Mouse (Mus musculus) CH12.LX (cell line): ENCODE data around the gene Ppid. TPM values are rescaled to one million over a fixed set of nuclear protein-coding genes. Genes with fewer than 3 reads are reported as not detected.

Experiments used
- DNase-seq: peaks from one replicate; pipeline ENCODE4 v3.0.0-alpha.2; 2013; ENCODE audit errors: extremely low read depth
- H3K27ac ChIP-seq: 2 replicates; pipeline ENCODE4 v1.5.1; 2012; ENCODE audit warnings: low read depth, mild to moderate bottlenecking, control low read depth, moderate library complexity; ENCODE audit not compliant: insufficient read depth
- H3K27me3 ChIP-seq: replicated peaks from 2 replicates; pipeline ENCODE3; 2012; ENCODE audit warnings: inconsistent platforms
- H3K36me3 ChIP-seq, 2 experiments: replicated peaks in 1 of 2; 2 replicates each; pipeline versions ENCODE3 to v1.6.1; 2012; ENCODE audit warnings: inconsistent platforms in 1 of 2, low read length in 1 of 2, mild to moderate bottlenecking in 1 of 2, mixed read lengths in 1 of 2, moderate library complexity in 1 of 2; ENCODE audit not compliant: control insufficient read depth in 1 of 2, insufficient read depth in 1 of 2
- H3K4me1 ChIP-seq, 2 experiments: 2 replicates each; pipeline ENCODE4 v1.6.1; 2012; ENCODE audit warnings: inconsistent platforms in 1 of 2, moderate library complexity in 1 of 2; ENCODE audit not compliant: insufficient read depth in 2 of 2, control insufficient read depth in 1 of 2
- H3K4me2 ChIP-seq: 2 replicates; pipeline ENCODE4 v1.6.1; 2012; ENCODE audit warnings: low read depth, mild to moderate bottlenecking, control low read depth; ENCODE audit not compliant: poor library complexity, insufficient read depth, severe bottlenecking
- H3K4me3 ChIP-seq, 3 experiments: fragments of 150-350 bp in 1 of 3; sonication (generic) in 1 of 3; replicated peaks in 1 of 3; 2 replicates each; pipeline versions ENCODE3 to v1.5.1; 2011 to 2012; ENCODE audit warnings: low read depth in 2 of 3, low read length in 2 of 3, mild to moderate bottlenecking in 2 of 3, moderate library complexity in 2 of 3, control low read depth in 1 of 3, improper control_type of control experiment in 1 of 3, inconsistent platforms in 1 of 3, mixed read lengths in 1 of 3; ENCODE audit not compliant: poor library complexity in 1 of 3
- H3K79me2 ChIP-seq: replicated peaks from 2 replicates; pipeline ENCODE4 v1.6.1; 2012; ENCODE audit warnings: mild to moderate bottlenecking, moderate library complexity; ENCODE audit not compliant: control insufficient read depth, poor library complexity, insufficient read depth, severe bottlenecking; ENCODE audit errors: extremely low read depth
- H3K9ac ChIP-seq: 2 replicates; pipeline ENCODE4 v1.6.1; 2012; ENCODE audit warnings: low read depth, mild to moderate bottlenecking, control low read depth, moderate library complexity; ENCODE audit not compliant: insufficient read depth
- H3K9me3 ChIP-seq: replicated peaks from 2 replicates; pipeline ENCODE3; 2012; ENCODE audit warnings: low read length, inconsistent platforms, mixed read lengths
- BHLHE40 ChIP-seq: IDR thresholded peaks from 2 replicates; pipeline ENCODE4 v1.6.1; 2011; ENCODE audit warnings: mild to moderate bottlenecking, low read depth, low read length, improper control_type of control experiment
- CHD1 ChIP-seq: IDR thresholded peaks from 2 replicates; pipeline ENCODE4 v1.6.1; 2012; ENCODE audit warnings: low read depth, low read length, improper control_type of control experiment, inconsistent platforms
- CHD2 ChIP-seq: IDR thresholded peaks from 2 replicates; pipeline ENCODE4 v1.6.1; 2011; ENCODE audit warnings: low read length, improper control_type of control experiment
- E2F4 ChIP-seq: IDR thresholded peaks from 2 replicates; pipeline ENCODE4 v1.6.1; 2011; ENCODE audit warnings: low read depth, low read length, improper control_type of control experiment; ENCODE audit not compliant: insufficient replicate concordance
- ETS1 ChIP-seq: conservative IDR thresholded peaks from 2 replicates; pipeline ENCODE4 v1.6.1; 2012; ENCODE audit warnings: low read depth, mild to moderate bottlenecking, inconsistent platforms, low read length, improper control_type of control experiment, moderate library complexity
- GABPA ChIP-seq: IDR thresholded peaks from 2 replicates; pipeline ENCODE4 v1.6.1; 2012; ENCODE audit warnings: low read depth, low read length, improper control_type of control experiment, inconsistent platforms; ENCODE audit not compliant: insufficient replicate concordance
- IRF4 ChIP-seq: IDR thresholded peaks from 2 replicates; pipeline ENCODE4 v1.6.1; 2014; ENCODE audit warnings: low read depth, mild to moderate bottlenecking, inconsistent platforms, low read length, improper control_type of control experiment
- JUN ChIP-seq: IDR thresholded peaks from 2 replicates; pipeline ENCODE4 v1.6.1; 2011; ENCODE audit warnings: low read depth, mild to moderate bottlenecking, low read length, improper control_type of control experiment, moderate library complexity; ENCODE audit not compliant: insufficient read depth
- JUND ChIP-seq: conservative IDR thresholded peaks from 2 replicates; pipeline ENCODE4 v1.6.1; 2011; ENCODE audit warnings: low read depth, low read length, improper control_type of control experiment
- KAT2A ChIP-seq: IDR thresholded peaks from 2 replicates; pipeline ENCODE4 v1.6.1; 2012; ENCODE audit warnings: low read length, improper control_type of control experiment, inconsistent platforms; ENCODE audit not compliant: insufficient replicate concordance
- MAZ ChIP-seq: IDR thresholded peaks from 2 replicates; pipeline ENCODE4 v1.6.1; 2012; ENCODE audit warnings: low read depth, mild to moderate bottlenecking, inconsistent platforms, low read length, improper control_type of control experiment, moderate library complexity
- MYC ChIP-seq: IDR thresholded peaks from 2 replicates; pipeline ENCODE4 v1.6.1; 2011; ENCODE audit warnings: low read depth, mild to moderate bottlenecking, improper control_type of control experiment, low read length
- NELFE ChIP-seq: IDR thresholded peaks from 2 replicates; pipeline ENCODE4 v1.6.1; 2011; ENCODE audit warnings: low read depth, low read length, improper control_type of control experiment
- NRF1 ChIP-seq: IDR thresholded peaks from 2 replicates; pipeline ENCODE4 v1.6.1; 2014; ENCODE audit warnings: low read depth, mild to moderate bottlenecking, inconsistent platforms, low read length, improper control_type of control experiment, moderate library complexity
- PAX5 ChIP-seq: IDR thresholded peaks from 2 replicates; pipeline ENCODE4 v1.6.1; 2012; ENCODE audit warnings: low read length, inconsistent platforms, mixed read lengths
- POLR2A ChIP-seq: IDR thresholded peaks from 2 replicates; pipeline ENCODE4 v1.6.1; 2011; ENCODE audit warnings: low read depth, mild to moderate bottlenecking, improper control_type of control experiment, low read length
- POLR2AphosphoS2 ChIP-seq: IDR thresholded peaks from 2 replicates; pipeline ENCODE4 v1.6.1; 2011; ENCODE audit warnings: low read depth, low read length, improper control_type of control experiment
- RCOR1 ChIP-seq: conservative IDR thresholded peaks from 2 replicates; pipeline ENCODE4 v1.6.1; 2012; ENCODE audit warnings: low read depth, mild to moderate bottlenecking, inconsistent platforms, low read length, improper control_type of control experiment
- SIN3A ChIP-seq: IDR thresholded peaks from 2 replicates; pipeline ENCODE4 v1.6.1; 2012; ENCODE audit warnings: low read length, improper control_type of control experiment, inconsistent platforms
- SMC3 ChIP-seq: IDR thresholded peaks from 2 replicates; pipeline ENCODE4 v1.6.1; 2011; ENCODE audit warnings: low read depth, low read length, improper control_type of control experiment
- TBP ChIP-seq: conservative IDR thresholded peaks from 2 replicates; pipeline ENCODE4 v1.6.1; 2011; ENCODE audit warnings: low read depth, low read length, improper control_type of control experiment
- UBTF ChIP-seq: IDR thresholded peaks from 2 replicates; pipeline ENCODE4 v1.6.1; 2012; ENCODE audit warnings: low read depth, mild to moderate bottlenecking, inconsistent platforms, low read length, improper control_type of control experiment, moderate library complexity
- USF1 ChIP-seq: IDR thresholded peaks from 2 replicates; pipeline ENCODE4 v1.6.1; 2014; ENCODE audit warnings: low read depth, mild to moderate bottlenecking, inconsistent platforms, low read length, improper control_type of control experiment
- USF2 ChIP-seq: conservative IDR thresholded peaks from 2 replicates; pipeline ENCODE4 v1.6.1; 2011; ENCODE audit warnings: low read depth, low read length, improper control_type of control experiment
- ZKSCAN1 ChIP-seq: IDR thresholded peaks from 2 replicates; pipeline ENCODE4 v1.6.1; 2012; ENCODE audit warnings: low read depth, inconsistent platforms, low read length, improper control_type of control experiment, borderline replicate concordance
- ZMIZ1 ChIP-seq: IDR thresholded peaks from 2 replicates; pipeline ENCODE4 v1.6.1; 2012; ENCODE audit warnings: low read depth, mild to moderate bottlenecking, inconsistent platforms, low read length, improper control_type of control experiment
- ZNF384 ChIP-seq: IDR thresholded peaks from 2 replicates; pipeline ENCODE4 v1.6.1; 2012; ENCODE audit warnings: low read depth, low read length, improper control_type of control experiment, inconsistent platforms
- dilution Hi-C: fragments of 300-500 bp; cut with MboI; formaldehyde crosslinking; loops from 2 replicates; pipeline ENCODE4 v1.14.3; 2020; ENCODE audit warnings: low sequenced_read_pairs; ENCODE audit not compliant: extremely low pct_unique_long_range_greater_than_20kb, extremely low pct_ligation_motif_present
- in situ Hi-C: fragments of 300-500 bp; cut with MboI; formaldehyde crosslinking; loops from 3 replicates; pipeline ENCODE4 v1.14.3; 2019; ENCODE audit warnings: low sequenced_read_pairs, low pct_ligation_motif_present, low pct_unique_long_range_greater_than_20kb, mixed read lengths
- polyA plus RNA-seq: library from polyadenylated mRNA; unstranded; fragments of >175 nt; gene quantifications from 2 replicates; pipeline ENCODE4 v1.2.1, GENCODE M21; 2012; ENCODE audit warnings: low read depth; ENCODE audit not compliant: insufficient read length
- total RNA-seq, 2 experiments: library from RNA; depleted of rRNA; stranded (reverse); fragments of 300-350 nt in 1 of 2; fragments of >200 nt in 1 of 2; gene quantifications; 2 replicates each; pipeline ENCODE4 v1.2.3; 2012 to 2014

Ppid gene
- total and polyA plus RNA-seq, 3 experiments = 129 to 438 (median 335) TPM

GRCm38 (mm10) chr3:79549751-79550393, 41.3 kb upstream of the Ppid start:
- H3K9me3 ChIP-seq = no peaks in the 10 kb centered on the region
- no peak overlapping the region for H3K27ac ChIP-seq
- H3K36me3 ChIP-seq = no peaks in the 10 kb centered on the region
- H3K79me2 ChIP-seq = no peaks in the 10 kb centered on the region
- H3K27me3 ChIP-seq = peaks cover 5% of the 10 kb centered on the region
- H3K4me1 ChIP-seq = no peaks in the 10 kb centered on the region
- in situ Hi-C loops (no loop called here), dilution Hi-C loops (no loop called here)
- no peak overlapping the region for H3K4me2 ChIP-seq
- no peak overlapping the region for H3K4me3 ChIP-seq
- TF ChIP-seq E2F4 = no peak
- TF ChIP-seq GABPA = no peak
- no peak for TF ChIP-seq CHD1
- TF ChIP-seq ZKSCAN1 = no peak
- TF ChIP-seq RCOR1 = no peak
- TF ChIP-seq TBP = no peak
- no peak for TF ChIP-seq SIN3A
- TF ChIP-seq IRF4 = no peak
- TF ChIP-seq ZMIZ1 = no peak
- TF ChIP-seq NELFE = no peak
- TF ChIP-seq NRF1 = no peak
- TF ChIP-seq MAZ = no peak
- TF ChIP-seq SMC3 = no peak
- no peak for TF ChIP-seq MYC
- TF ChIP-seq POLR2AphosphoS2 = no peak
- no peak for TF ChIP-seq USF1
- no peak for TF ChIP-seq UBTF
- TF ChIP-seq KAT2A = no peak
- TF ChIP-seq CHD2 = no peak
- no peak for DNase-seq
- H3K9ac ChIP-seq = no peak overlapping the region

- H3K79me2 ChIP-seq = no peaks in the 10 kb centered on the region
- H3K4me2 ChIP-seq = no peak overlapping the region
- H3K4me1 ChIP-seq = no peaks in the 10 kb centered on the region
- H3K27me3 ChIP-seq = peaks cover 5% of the 10 kb centered on the region
- no peak overlapping the region for H3K4me3 ChIP-seq
- no peak overlapping the region for H3K9ac ChIP-seq
- no peak for DNase-seq
- in situ Hi-C loops (no loop called here), dilution Hi-C loops (no loop called here)
- H3K36me3 ChIP-seq = no peaks in the 10 kb centered on the region
- no peaks in the 10 kb centered on the region for H3K9me3 ChIP-seq
- TF ChIP-seq UBTF (no peak), ZNF384 (no peak), RCOR1 (no peak), SMC3 (no peak), KAT2A (no peak), JUND (no peak), TBP (no peak), POLR2A (no peak), MYC (no peak), PAX5 (no peak), USF2 (no peak), ETS1 (no peak), JUN (no peak), ZKSCAN1 (no peak), BHLHE40 (no peak)
- no peak overlapping the region for H3K27ac ChIP-seq
Measured at GRCm38 (mm10) chr3:79551826-79552552, 39.2 kb upstream of the Ppid start.
